Mouse (Mus musculus) left cerebral cortex, postnatal 25 days (tissue): ENCODE measurements around the gene Fzd10. TPM values are rescaled to one million over a fixed set of nuclear protein-coding genes. Genes with fewer than 3 reads are reported as not detected.

Source experiments
- total RNA-seq, 2 experiments: library from RNA; stranded (reverse); gene quantifications; 2 replicates each; pipeline ENCODE4 v1.2.3; 2021

The Fzd10 gene
- total RNA-seq, 2 experiments from 2014 or later = 4.4 to 6.6 TPM

Other genes with a start within 250 kb of the Fzd10 start
- gene Tmem132d, start 167.8 kb upstream of the Fzd10 start, total RNA-seq = 10 to 100 TPM; 49.4 to 59.1 TPM
- under 1 TPM; 0.07 to 0.23 TPM for gene Piwil1, start 101.7 kb downstream of the Fzd10 start, total RNA-seq